Mouse (Mus musculus): Measurements from ENCODE around the gene Agfg1.
"Not testable (repeated sequence)": the region's sequence is repeated elsewhere in the genome, so short reads cannot be mapped to it uniquely, and the experiment has no call there.

Gene Agfg1

GRCm38 (mm10) chr1:82901201-82901600, 61.9 kb downstream of the Agfg1 start:
- DNase-seq (ENCODE audit: low read depth, low spot score): no peak

DNA sequence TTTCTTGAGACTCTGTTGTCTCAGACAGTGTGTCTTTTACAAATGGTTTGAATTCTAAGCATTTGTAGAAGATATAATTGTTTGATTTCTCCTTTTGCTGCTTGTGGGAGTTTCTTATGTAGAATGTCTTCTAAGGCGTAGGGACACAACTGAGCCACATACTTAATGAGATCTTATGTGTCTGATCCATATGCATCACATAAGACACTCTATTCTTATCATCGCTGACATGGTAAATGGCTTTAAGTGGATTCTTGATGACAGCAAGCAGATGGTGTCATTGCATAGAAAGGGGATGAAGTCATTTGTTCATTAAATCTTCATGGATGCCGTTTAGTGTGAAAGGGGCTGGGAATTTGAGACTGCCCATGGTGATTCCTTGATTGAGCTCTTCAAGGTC, 66.6 kb downstream of the Agfg1 start:
- no peak for DNase-seq (ENCODE audit: low read depth, low spot score)

DNA sequence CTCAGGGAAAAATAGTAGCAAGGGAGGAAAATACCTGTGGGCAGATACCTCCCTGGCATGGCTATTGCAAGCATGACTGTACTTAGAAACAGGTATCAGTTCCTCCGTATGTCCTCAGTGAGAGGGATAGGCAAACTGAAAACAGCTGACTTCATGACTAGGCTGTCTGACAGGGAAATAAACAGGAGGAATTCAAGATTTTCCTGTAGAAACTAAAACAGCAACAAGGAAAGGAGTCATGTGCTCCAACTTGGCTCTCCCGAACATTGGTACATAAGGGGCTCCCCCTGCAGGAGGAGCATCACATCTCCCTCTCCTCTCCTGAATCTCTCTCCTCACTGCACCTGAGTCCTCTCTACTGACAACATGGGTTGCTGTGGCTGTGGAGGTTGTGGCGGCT, 73.7 kb downstream of the Agfg1 start, which contains the start of gene A030005L19Rik:
Gene A030005L19Rik (plus strand): TSS at position 301 of the 400 bp plus-strand sequence.
- no peak for DNase-seq (ENCODE audit: low read depth, low spot score)

GRCm38 (mm10) chr1:82913434-82913833, 74.2 kb downstream of the Agfg1 start:
- DNase-seq (ENCODE audit: low read depth, low spot score): not testable (repeated sequence)

DNA sequence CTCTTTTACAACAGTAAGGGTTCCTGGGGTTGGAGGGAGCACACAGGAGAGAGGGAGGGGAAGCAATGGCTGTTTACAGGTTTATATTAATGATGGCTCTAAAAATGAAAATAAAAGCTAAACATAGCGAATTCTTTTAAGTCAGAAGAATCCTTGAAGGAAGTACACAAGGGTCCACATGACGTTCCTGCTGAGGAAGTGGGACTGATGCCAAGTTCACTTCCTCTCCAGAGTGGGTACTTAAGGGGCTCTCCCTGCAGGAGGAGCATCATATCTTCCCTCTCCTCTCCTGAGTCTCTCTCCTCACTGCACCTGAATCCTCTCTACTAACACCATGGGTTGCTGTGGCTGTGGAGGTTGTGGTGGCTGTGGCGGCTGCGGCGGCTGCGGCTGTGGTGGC, 85.4 kb downstream of the Agfg1 start, which contains the start of gene A030014E15Rik:
Gene A030014E15Rik (plus strand): TSS at position 268 of the 400 bp plus-strand sequence.
- DNase-seq (ENCODE audit: low read depth, low spot score): no peak

GRCm38 (mm10) chr1:82930558-82930957, 91.3 kb downstream of the Agfg1 start:
- DNase-seq (ENCODE audit: low read depth, low spot score): not testable (repeated sequence)

GRCm38 (mm10) chr1:82931326-82931725, 92.0 kb downstream of the Agfg1 start, which contains the start of gene Gm6217:
TSS of gene Gm6217 (minus strand) at chr1:82931399.
- DNase-seq (ENCODE audit: low read depth, low spot score): not testable (repeated sequence)

DNA sequence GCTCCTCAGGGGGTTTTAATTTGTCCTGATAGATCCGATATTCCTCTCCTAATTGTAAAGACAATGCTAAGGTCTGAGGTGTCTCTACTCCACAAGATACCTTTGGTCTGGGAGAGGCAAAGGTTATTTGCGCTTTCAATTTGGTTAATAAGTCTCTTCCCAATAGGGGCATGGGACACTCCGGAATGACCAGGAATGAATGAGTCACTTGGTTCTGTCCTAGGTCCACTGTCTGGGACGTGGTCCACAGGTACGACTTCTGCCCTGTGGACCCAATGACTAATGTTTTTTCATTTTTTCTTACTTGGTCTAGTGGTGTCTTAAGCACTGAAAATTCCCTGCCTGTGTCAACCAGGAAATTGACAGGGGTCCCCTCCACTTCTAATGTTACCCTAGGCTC, 99.4 kb downstream of the Agfg1 start:
- no peak for DNase-seq (ENCODE audit: low read depth, low spot score)

GRCm38 (mm10) chr1:82942505-82942904, 103.2 kb downstream of the Agfg1 start:
- not testable (repeated sequence) for DNase-seq (ENCODE audit: low read depth, low spot score)

DNA sequence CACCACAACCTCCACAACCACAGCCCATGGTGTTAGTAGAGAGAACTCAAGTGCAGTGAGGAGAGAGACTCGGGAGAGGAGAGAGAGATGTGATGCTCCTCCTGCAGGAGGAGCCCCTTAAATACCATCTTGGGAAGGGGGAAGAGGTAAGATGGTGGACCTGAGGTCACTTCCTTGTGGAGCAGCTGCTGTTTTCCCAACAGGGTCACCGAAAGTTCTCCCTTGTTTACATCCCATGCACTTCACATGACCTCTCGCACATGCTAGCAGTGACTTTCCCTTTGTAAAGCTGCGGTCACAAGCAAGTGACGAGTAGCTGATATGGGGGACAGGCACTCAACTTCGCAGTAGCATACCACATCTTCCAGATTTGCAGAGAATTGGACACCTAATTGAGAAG, 104.0 kb downstream of the Agfg1 start, which contains the start of gene A030003K21Rik:
Gene A030003K21Rik (minus strand): TSS at position 94 of the 400 bp plus-strand sequence.
- not testable (repeated sequence) for DNase-seq (ENCODE audit: low read depth, low spot score)

- not testable (repeated sequence) for DNase-seq (ENCODE audit: low read depth, low spot score)
Measured at GRCm38 (mm10) chr1:82946029-82946428, 106.7 kb downstream of the Agfg1 start.

GRCm38 (mm10) chr1:82948601-82949000, 109.3 kb downstream of the Agfg1 start:
- no peak for DNase-seq (ENCODE audit: low read depth, low spot score)
